Mouse (Mus musculus) liver, adult 2 months (tissue): ENCODE measurements around the gene Nudt6. TPM values are rescaled to one million over a fixed set of nuclear protein-coding genes. Genes with fewer than 3 reads are reported as not detected.

ENCODE experiments used
- DNase-seq: peaks from one replicate; pipeline ENCODE4 v3.0.0-alpha.2; 2011; ENCODE audit warnings: low read depth, low spot score; ENCODE audit errors: extremely low read depth
- H3K27ac ChIP-seq: fragments of 200-500 bp; replicated peaks from 2 replicates; pipeline ENCODE4 v1.5.1; 2012; ENCODE audit warnings: low read depth, mild to moderate bottlenecking, control low read depth, inconsistent platforms, low read length; ENCODE audit not compliant: insufficient read depth
- H3K27me3 ChIP-seq: fragments of 200-500 bp; 2 replicates; pipeline ENCODE4 v1.6.1; 2012; ENCODE audit warnings: mild to moderate bottlenecking, moderate library complexity, low read length, inconsistent platforms; ENCODE audit not compliant: control insufficient read depth, insufficient read depth
- H3K36me3 ChIP-seq: fragments of 200-500 bp; 2 replicates; pipeline ENCODE4 v1.6.1; 2012; ENCODE audit warnings: low read length, inconsistent platforms; ENCODE audit not compliant: control insufficient read depth, insufficient read depth
- H3K4me1 ChIP-seq: fragments of 200-500 bp; 2 replicates; pipeline ENCODE4 v1.6.1; 2011; ENCODE audit warnings: low read length; ENCODE audit not compliant: control insufficient read depth, insufficient read depth
- H3K4me3 ChIP-seq: fragments of 200-500 bp; 2 replicates; pipeline ENCODE4 v1.5.1; 2011; ENCODE audit warnings: low read depth, mild to moderate bottlenecking, control low read depth, low read length, moderate library complexity; ENCODE audit not compliant: insufficient read depth
- H3K79me2 ChIP-seq: fragments of 200-500 bp; 2 replicates; pipeline ENCODE4 v1.6.1; 2012; ENCODE audit warnings: inconsistent platforms, mild to moderate bottlenecking, low read length, moderate library complexity; ENCODE audit not compliant: control insufficient read depth, insufficient read depth
- H3K9ac ChIP-seq: fragments of 200-500 bp; 2 replicates; pipeline ENCODE4 v1.6.1; 2012; ENCODE audit warnings: low read depth, mild to moderate bottlenecking, control low read depth, inconsistent platforms, low read length
- CTCF ChIP-seq: fragments of 200-500 bp; IDR thresholded peaks from 2 replicates; pipeline ENCODE4 v1.5.1; 2011; ENCODE audit warnings: low read depth, low read length, control low read depth
- POLR2A ChIP-seq: fragments of 200-500 bp; IDR thresholded peaks from 2 replicates; pipeline ENCODE4 v1.6.1; 2011; ENCODE audit warnings: low read length, control low read depth; ENCODE audit not compliant: insufficient read depth; ENCODE audit errors: extremely low read depth
- whole genome bisulfite sequencing: fragments of 180-500 bp; shearing (Covaris S2); methylation state at CpG from one replicate; pipeline ENCODE4 v1.1.7; 2018; 5-methylcytosine and 5-hydroxymethylcytosine counted together
- polyA plus RNA-seq: library from polyadenylated mRNA; depleted of rRNA; stranded (reverse); fragments of >200 nt; gene quantifications from 2 replicates; pipeline ENCODE4 v1.2.3, GENCODE M21; 2012; rRNA removed
- total RNA-seq: library from RNA; depleted of rRNA; stranded (reverse); fragments of >200 nt; gene quantifications from 2 replicates; pipeline ENCODE4 v1.2.3, GENCODE M21; 2014; rRNA removed

The Nudt6 gene
- total and polyA plus RNA-seq, 2 experiments: 8.0 to 28.4 TPM

DNA sequence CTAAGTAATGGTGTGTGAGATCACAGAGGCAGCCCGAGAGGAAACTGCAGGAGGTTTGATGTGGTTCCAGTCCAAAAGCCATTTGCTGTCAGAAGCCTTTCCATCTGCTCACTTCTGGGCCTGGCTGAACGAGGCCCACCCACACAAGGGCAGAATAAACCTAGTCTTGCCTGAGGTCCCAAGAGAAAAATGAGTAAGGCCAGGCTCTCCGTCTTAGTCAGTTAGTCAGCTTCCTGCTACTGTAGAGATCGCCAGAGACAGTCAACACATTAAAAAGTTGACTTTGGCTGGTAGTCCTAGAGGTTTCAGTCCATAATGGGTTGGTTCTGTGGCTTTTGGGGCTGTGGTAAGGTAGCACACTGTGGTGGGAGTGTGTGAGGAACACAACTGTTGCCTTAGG is 49.6 kb downstream of the Nudt6 start:
- 80% methylated on average over 4 of the region's 4 CpGs for WGBS
- Histone ChIP-seq H3K4me3 (no peak overlapping the region), H3K36me3 (no peaks in the 10 kb centered on the region), H3K79me2 (no peaks in the 10 kb centered on the region), H3K27me3 (no peaks in the 10 kb centered on the region), H3K27ac (no peak overlapping the region), H3K9ac (no peak overlapping the region), H3K4me1 (no peaks in the 10 kb centered on the region)
- TF ChIP-seq CTCF (no peak), POLR2A (no peak)
- no peak for DNase-seq

DNA sequence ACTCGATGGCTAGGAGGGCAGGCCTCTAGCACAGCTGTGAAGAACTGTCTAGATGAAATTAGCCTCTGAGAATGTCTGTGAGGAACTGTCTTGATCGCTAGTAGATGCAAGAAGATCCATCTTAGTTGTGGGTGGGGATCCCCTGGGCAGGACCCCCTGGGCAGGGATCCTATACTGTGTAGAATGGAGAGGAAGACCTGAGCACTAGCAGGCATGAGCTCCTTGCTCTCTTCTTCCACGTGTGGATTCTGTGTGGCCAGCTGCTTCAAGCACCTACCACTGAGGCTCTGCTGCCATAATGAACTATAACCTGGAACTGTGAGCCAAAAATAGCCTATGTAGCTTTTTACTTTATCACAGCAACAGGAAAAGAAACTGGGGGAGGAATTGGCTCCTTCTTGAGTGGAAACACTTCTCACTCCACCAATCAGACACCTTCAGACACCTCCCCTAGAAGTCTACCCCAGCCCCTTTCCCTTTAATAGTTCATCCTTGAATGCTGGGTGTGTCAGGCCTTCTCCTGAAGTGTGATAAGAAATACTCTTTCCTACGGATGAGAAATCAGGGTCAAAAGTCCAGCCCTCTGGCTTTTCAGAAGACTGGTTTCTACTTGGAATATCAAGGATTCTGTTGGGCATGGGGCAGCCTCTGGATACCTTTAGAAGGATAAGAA is 53.5 kb downstream of the Nudt6 start:
- Histone ChIP-seq H3K36me3 (no peaks in the 10 kb centered on the region), H3K9ac (no peak overlapping the region), H3K79me2 (no peaks in the 10 kb centered on the region), H3K4me1 (no peaks in the 10 kb centered on the region), H3K4me3 (no peak overlapping the region), H3K27ac (no peak overlapping the region), H3K27me3 (no peaks in the 10 kb centered on the region)
- DNase-seq: no peak
- TF ChIP-seq POLR2A (no peak), CTCF (no peak)
- 51% methylated on average over 4 of the region's 4 CpGs for WGBS

DNA sequence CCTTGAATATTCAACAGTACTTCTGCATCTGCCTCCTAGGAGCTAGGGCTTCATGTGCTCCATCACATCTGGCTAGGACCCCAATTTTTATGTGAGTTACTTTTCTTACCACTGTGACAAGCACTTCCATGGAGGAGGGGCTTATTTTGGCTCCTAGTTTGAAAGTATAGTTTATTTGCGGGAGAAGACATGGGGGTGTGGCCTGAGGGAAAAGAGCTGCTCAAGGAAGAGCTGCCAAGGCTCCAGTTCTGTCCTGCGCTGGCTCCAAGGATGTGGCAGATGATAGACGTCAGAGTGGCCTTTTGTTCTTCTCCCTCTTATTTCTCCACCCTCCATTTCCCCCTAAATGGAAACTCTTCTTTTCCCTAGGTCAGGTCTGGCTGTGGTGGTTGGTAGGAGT is 54.0 kb downstream of the Nudt6 start:
- H3K27me3 ChIP-seq: no peaks in the 10 kb centered on the region
- H3K9ac ChIP-seq: no peak overlapping the region
- TF ChIP-seq CTCF (no peak), POLR2A (no peak)
- WGBS: 63% methylated on average over 3 of the region's 3 CpGs
- H3K27ac ChIP-seq: no peak overlapping the region
- no peaks in the 10 kb centered on the region for H3K79me2 ChIP-seq
- no peaks in the 10 kb centered on the region for H3K4me1 ChIP-seq
- no peak overlapping the region for H3K4me3 ChIP-seq
- DNase-seq: no peak
- H3K36me3 ChIP-seq: no peaks in the 10 kb centered on the region

GRCm38 (mm10) chr3:37365144-37365543 is 54.9 kb downstream of the Nudt6 start:
- TF ChIP-seq CTCF: no peak
- no peak for TF ChIP-seq POLR2A

GRCm38 (mm10) chr3:37360729-37361128 is 59.3 kb downstream of the Nudt6 start:
- H3K27me3 ChIP-seq: no peaks in the 10 kb centered on the region
- TF ChIP-seq CTCF (no peak), POLR2A (no peak)
- H3K36me3 ChIP-seq: no peaks in the 10 kb centered on the region
- WGBS: 66% methylated on average over 9 of the region's 9 CpGs
- H3K4me3 ChIP-seq: no peak overlapping the region
- no peak overlapping the region for H3K9ac ChIP-seq
- H3K4me1 ChIP-seq: no peaks in the 10 kb centered on the region
- no peak for DNase-seq
- H3K27ac ChIP-seq: no peak overlapping the region
- H3K79me2 ChIP-seq: no peaks in the 10 kb centered on the region

More at GRCm38 (mm10) chr3:37365144-37365543, 54.9 kb downstream of the Nudt6 start:
- Histone ChIP-seq H3K27ac (no peak overlapping the region), H3K79me2 (no peaks in the 10 kb centered on the region), H3K9ac (no peak overlapping the region), H3K4me1 (no peaks in the 10 kb centered on the region), H3K27me3 (no peaks in the 10 kb centered on the region), H3K36me3 (no peaks in the 10 kb centered on the region), H3K4me3 (no peak overlapping the region)
- WGBS: 88% methylated on average over 4 of the region's 4 CpGs
- DNase-seq: no peak

Other genes starting within 250 kb of the Nudt6 start
- not detected in 2 replicates for gene Il21, start 187.6 kb downstream of the Nudt6 start, total RNA-seq
- not detected in 2 replicates for gene Il21, start 187.6 kb downstream of the Nudt6 start, polyA plus RNA-seq
- gene Bbs12, start 107.7 kb downstream of the Nudt6 start, total RNA-seq: 0.94 and 1.1 TPM in 2 replicates
- gene Bbs12, start 107.7 kb downstream of the Nudt6 start, polyA plus RNA-seq: 0.09 and 0.14 TPM in 2 replicates
- gene Cetn4, start 107.5 kb downstream of the Nudt6 start, total RNA-seq: 0.18 and 0.74 TPM in 2 replicates
- not detected in 2 replicates for gene Cetn4, start 107.5 kb downstream of the Nudt6 start, polyA plus RNA-seq
- gene Fgf2, start 71.9 kb downstream of the Nudt6 start, total RNA-seq: 0.46 and 0.67 TPM in 2 replicates
- 0.07 and 0.11 TPM in 2 replicates for gene Fgf2, start 71.9 kb downstream of the Nudt6 start, polyA plus RNA-seq
- gene Spata5, start 315 bp downstream of the Nudt6 start, total RNA-seq: 7.2 and 8.7 TPM in 2 replicates
- 1.1 and 1.3 TPM in 2 replicates for gene Spata5, start 315 bp downstream of the Nudt6 start, polyA plus RNA-seq
- gene Spry1, start 219.7 kb upstream of the Nudt6 start, total RNA-seq: 2.8 and 4.2 TPM in 2 replicates
- 5.5 and 5.9 TPM in 2 replicates for gene Spry1, start 219.7 kb upstream of the Nudt6 start, polyA plus RNA-seq